Mouse (Mus musculus): ENCODE measurements at regions not wholly inside any gene's neighbourhood (a gene's known extent, or its start where the extent isn't known, plus 50 kb on each side); places are given as distances from the start of the nearest gene placed in this dataset.

DNA sequence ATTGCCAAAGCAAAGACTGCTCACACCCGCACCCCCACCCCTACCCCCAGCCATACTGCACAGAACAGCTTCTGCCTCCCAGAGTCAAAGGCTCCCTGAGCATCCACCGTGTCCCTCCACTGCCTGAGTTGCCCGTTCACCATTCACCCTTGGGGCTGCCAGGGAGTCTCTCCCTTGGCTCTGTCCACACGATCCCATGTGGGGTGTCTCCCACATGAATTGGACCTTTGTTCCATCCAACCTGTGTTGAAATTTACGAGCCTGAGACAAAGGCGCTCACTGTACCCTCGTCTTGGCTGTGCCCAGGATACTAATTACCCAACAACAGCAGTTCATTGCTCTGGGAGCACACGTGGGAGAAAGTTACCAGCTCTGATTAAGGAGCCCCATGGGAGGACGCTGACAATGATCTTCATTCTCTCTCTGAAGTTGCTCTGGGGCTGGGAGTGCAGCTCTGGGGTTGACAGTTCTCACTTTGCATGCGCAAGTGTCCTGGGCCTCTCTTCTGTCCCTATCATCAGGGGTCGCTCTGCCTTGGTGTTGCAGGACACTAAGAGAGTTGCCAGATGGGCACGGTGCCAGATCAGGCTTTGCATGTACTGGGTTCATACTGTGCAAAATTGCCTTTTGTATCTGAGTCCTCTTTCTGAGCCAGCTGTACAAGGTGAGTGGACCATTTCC lies 178.3 kb upstream of the Rgma start:
- peak; percentile 10 for DNase-seq (ENCODE audit: low read depth)

DNA sequence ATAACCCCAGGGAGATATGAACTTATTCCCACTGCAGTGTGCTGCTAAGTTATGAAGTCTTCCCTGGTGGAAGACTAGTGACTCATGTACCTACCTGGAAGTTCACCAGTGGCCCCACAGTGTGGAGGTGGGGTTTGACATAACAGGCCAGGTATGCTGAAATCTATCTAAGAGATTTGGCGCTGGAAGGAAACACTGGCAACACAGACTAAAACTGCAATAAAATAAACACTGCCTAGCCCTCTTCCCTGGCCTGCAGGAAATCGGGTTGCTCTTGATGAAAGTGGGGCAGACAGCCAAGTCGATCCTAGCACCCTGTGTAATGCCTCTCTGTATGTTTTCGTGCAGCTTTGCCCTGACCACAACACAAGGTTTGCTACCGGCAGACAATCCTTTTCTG lies 177.2 kb upstream of the Rgma start:
- DNase-seq (ENCODE audit: low read depth): peak; percentile 14

DNA sequence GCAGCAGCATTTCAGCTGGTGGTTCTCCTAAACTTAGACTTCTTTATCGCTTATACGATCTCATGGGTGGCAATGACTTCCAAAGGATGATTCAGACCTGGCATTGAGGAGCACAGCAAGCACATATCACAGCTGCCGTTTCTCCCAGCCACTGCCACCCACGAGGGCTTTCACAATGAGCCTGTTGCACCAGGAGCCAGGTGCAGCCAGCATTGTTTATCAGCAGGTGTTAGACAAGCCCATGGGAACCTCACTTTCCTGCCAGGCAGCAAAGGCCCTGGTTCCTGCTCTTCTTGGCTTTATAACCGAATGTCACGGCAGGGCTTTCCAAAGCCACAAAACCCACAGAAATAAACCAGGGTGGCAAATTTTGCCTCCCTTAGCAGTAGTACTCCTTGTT lies 175.3 kb upstream of the Rgma start:
- DNase-seq (ENCODE audit: low read depth): no peak

DNA sequence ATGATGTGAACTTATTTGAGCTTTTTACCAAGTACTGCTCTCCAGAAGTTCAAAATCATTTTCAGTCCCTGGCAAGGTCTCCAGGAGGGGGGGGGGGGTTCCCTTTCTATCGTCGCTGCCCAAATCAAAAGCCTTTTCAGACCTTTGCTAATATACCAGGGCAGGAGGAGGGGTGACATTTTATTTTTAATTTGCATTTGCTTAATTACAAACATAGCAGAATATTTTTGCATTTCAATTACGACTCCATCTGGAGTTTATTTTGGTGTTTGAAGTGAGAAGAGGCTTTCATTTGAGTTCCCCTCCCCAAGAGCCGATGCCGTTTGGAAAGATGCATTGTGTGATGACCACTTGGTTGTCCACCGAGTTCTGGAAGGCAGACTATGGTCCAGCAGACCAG lies 174.0 kb upstream of the Rgma start:
- DNase-seq (ENCODE audit: low read depth): no peak

DNA sequence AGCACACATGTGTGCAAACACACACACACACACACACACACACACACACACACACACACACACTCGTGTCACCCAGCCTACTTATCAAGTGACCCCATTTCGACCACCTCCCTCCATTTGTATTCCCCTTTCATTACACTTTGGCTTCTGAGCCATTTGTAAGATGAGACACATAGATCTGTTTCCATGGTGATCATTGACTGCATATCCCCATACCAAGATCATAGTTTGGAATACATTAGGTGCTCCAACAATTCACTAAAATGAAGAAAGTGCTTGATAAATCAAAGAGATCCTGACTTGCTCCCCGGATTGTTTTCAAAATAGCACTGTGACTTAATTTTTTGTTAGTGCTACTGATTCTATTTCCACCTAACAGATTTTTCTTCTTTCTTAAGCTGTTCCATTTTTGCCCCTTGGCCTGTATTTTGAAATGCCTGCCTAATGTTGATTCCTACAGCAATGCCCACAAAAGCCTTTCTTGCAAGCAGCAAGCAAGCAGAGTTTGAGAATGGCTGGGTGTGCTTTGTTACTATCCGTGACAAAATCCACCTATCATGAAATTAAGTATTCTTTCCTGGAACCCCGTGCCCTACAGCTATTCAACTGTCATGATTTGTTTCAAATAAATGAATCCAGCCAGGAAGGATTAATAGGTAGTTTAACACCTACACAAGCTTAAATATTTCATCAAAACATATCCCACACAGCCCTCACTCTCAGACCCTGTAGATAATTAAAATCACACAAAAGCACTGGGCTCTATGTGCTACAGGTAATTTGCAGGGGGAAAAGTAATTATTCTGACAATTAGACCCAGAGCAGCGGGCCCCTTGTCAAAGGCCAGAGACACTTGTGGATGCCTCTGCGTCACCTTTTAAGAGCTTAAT lies 168.1 kb upstream of the Rgma start:
- DNase-seq (ENCODE audit: low read depth): no peak

DNA sequence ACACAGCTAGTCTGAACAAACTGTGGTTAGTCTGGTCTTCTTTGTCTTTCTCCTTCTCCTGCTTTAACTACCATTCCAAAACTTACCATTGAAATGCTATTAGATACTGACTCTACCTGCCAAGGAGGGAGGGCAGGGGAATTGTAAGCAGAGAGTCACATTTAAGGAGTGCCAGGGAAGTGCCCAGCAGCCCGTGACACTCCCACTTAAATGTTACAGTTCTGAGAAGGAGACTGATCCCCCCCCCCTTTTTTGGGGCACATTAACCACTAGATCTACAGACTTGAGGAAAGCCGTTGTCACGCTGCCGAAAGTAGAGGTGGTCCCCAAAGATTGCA lies 166.9 kb upstream of the Rgma start:
- DNase-seq (ENCODE audit: low read depth): no peak

DNA sequence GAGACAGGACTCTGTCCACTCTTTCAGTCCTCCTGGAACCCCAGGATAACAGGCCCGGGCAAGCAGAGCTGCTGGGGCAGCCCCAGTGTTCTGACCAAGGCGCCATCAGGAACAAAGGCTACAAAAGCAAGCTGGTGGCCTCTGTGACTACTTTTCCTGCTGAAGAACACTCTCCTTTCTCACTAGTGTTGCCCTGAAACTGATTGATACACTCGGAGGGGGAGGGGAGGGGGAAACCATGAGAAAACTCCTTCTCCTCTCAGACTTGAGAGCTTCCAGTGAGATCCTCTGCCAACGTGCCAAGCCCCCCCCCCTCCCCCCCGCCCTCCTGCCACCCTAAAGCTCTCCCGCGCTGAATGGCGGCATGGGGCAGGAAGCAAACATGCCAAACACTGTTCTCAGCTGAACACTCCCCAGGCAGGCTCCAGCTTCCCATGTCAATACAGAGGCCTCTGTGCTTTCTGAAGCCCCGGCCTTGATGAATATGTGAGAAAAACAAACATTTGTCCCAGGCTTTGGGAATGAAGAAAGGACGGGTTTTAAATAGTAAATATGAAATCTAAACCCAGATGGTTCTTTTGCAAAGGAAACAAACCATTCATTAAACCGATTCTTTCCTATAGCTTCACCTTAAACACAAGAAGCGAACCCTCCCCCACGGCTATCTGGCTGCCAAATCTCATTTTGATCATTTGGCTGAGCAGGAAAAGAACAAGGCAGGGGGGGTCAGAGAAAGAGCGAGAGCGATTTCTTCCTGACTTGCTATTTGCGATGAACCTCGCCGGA lies 166.3 kb upstream of the Rgma start:
- no peak for DNase-seq (ENCODE audit: low read depth)

DNA sequence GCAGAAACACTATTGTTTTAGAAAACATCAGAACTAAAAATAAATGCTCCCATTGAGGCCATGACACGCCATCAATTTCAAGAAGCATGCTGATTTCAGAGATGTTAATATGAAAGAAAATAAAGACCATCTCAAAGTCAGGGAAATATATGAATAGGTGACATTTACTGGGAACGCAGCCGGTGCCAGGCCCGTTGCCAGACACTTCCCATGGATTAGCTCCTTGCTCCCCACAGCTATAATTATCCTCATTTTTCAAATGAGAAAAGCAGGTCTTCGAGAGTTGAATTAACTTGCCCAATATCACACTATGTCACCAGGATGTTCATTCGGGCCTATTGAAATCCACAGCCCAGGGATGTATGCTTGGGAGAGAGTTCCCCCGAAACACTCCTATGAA lies 165.2 kb upstream of the Rgma start:
- no peak for DNase-seq (ENCODE audit: low read depth)

DNA sequence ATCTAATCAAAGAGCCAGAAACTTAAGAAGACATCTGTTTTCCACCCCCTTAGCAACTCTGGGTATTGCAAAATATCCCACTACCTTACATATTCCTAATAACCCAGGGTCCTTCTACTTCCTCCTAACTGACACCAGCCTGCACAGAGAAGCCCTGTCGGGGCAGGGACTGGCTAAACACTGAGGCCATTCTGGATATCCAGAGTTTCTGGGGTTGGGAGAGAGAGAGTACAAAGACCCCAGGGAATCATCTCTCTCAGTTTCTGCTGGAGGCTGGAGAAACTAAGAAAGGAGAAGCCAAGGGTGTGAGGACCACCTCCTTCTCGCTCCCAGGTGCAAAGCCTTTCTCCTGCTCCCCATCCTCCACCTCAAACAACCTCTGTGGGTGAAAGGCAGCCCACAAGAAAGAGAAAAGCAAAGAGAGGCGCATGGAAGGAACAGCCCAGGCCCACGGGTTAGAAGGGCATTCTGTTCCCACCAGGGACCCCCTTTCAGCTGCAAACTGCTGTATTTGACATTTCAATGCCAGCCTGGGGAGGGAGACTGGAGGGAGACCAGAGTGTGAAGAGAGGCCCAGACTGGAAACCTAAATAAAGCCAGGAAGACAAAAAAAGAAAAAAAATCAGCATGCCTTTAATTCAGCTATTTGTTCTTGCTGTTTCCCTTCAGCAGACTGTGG lies 152.9 kb upstream of the Rgma start:
- no peak for DNase-seq (ENCODE audit: low read depth)

DNA sequence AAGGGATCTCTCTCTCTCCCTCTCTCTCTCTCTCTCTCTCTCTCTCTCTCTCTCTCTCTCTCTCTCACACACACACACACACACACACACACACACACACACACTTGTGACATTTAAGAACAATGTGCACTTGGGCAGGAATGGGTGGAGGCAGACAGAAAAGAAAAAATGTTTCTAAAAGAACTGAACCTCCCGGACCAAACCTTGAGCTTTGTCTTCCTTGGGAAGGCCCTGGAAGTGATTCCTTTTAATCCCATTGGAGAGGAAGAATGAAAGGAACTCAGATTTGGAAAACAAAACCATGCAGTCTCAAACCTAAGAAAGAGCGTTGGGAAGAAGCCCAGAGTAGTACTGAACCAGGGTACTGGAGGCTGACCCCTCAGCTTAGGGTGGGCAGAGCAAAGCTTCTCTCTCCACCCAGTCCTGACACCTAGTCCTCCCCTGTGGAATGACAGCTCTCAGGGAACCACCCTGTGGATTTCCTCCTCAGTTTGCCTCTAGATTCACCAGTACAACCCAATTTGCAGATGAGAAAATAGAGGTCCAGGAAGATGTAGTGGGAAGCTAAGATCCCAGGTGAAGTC lies 152.3 kb upstream of the Rgma start:
- DNase-seq (ENCODE audit: low read depth): no peak

DNA sequence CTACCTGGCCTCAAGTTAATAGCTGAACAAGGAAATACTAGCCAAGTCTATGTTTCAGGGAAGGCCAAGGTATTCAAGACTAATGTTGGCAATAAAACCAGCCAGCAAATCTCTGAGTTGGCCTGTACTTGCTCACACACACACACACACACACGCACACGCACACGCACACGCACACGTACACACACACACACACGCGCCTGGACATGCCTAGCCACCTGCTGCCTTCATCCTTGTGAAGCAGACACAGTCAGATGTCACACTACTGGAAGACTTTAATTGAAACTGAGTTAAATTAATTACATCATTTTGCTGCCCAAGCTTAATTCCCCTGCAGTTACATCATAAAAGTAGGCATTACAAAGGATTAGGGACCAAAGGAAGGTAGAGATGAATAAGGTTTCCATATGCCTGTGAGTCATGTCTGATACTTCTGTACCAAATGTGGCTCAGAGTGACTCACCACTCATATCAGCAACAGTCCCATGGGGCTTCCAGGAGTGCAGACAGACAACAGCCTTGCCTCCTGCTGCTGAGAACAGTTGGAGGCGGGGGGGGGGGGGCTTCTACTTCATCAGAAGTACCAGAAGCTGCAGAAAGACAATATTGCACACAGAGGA lies 141.7 kb upstream of the Rgma start:
- peak; percentile 56 for DNase-seq (ENCODE audit: low read depth)

DNA sequence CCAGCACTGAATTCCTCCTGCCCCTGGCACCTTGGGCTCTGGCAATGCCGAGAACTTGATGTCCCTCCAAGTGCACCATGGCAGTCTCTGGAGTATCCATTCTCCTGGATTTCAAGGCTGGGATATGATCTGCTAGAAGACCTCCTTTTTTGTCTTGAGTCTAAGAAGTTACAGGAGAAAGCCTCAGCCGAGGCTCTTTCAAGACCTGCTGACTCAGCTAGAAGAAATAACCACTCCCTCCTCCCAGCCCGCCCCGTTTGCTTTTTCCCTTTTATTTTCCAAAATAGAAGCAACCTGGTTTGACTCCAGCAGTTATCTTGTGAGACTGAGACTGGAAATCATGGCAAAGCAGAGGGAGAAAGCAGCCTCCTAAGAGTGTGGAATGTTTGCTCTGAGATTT lies 136.8 kb upstream of the Rgma start:
- DNase-seq (ENCODE audit: low read depth): no peak

DNA sequence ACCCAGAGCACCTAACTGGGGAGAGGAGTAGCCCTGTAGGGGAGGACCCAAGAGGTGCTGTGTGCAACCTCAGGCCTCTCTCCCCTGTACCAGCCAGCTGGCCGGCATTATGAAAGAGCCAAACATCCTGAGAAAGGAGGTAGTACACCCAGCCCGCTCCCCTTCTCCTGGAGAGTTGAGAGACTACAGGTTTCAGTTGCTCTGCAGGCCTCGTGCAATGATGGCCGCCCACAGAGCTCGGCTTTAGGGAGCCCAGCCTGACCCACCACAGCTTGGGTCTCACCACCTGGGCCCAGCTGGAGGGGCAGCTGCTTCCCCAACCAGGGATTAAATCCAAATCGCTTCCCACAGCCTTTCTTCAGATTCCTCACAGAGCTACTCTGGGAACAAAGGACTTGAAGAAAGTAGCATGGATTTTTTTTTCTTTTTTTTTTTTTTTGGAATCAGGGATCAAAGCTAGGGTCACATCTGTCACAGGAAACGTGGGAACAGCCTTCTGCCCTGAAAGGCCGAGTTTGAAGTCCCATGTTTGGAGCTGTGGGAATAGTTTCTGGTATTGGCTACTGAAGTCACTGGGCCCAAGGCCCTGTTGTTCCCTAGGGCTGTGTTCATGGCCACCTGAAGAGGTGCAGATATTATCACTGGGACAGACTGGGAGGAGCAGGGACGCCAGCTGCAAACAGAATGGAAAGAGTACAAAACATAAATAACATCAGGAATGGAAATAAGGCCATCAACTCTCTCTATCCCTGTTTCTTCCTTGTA lies 131.5 kb upstream of the Rgma start:
- no peak for DNase-seq (ENCODE audit: low read depth)

DNA sequence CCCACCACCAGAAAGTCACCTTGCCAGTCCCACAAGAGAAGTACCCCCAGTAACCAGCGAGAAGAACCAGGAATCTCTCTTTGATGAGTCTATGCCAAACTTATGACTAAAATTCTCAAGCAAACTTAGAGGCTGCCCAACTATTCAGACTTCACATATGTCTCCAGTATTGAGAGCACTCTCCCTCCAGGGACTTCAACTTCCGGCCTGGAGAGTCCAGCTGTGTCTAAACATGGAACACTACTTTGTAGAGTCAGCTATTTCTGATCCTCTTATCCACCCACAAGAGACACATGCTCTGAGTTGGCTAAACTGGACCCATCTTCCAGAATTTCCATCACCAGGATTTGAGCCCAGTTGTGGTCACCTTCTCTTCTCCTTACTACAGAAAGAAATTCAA lies 129.9 kb upstream of the Rgma start:
- peak; percentile 29 for DNase-seq (ENCODE audit: low read depth)

DNA sequence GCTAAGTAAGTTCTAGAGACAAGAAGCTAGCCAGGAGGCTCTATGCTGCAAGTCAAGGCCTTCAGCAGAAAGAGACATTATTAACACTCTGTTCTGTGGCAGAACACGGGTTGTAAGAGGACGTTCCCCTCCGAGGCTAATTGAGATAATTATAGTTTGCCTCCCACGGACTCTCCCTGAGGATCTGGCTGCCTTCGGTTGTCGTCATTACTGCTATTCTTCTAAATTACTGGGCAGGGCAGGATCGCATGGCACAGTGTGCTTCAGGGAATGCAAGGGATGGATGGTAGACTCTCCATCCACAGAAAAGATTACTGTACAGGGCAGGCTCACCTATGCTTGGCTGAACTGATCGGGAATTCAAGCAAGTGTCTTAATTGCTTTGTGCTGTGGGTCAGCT lies 124.7 kb upstream of the Rgma start:
- DNase-seq (ENCODE audit: low read depth): no peak

DNA sequence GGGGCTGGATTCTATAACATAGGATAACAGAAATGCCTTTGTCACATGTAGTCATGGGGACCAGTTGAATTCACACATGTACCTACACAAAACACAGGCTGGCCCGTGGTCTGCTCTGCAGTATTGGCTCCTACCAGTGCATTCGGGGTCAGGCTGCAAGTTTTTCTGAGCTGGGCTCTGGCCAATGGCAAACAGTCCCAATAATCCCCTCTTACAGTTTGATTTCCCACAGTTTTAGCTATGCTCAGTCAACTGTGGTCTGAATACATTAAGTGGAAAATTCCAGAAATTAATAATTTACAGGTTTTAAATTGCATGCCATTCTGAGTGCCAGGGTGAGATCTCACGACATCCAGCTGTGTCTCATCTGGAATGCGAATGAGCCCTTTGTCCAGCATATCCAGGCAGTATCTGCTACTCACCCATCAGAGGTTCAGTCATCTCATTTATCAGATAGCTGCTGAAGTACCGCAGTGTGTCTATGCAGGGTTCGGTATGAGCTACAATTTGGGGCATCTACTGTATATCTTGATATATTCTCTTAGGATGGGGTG lies 124.0 kb upstream of the Rgma start:
- no peak for DNase-seq (ENCODE audit: low read depth)

DNA sequence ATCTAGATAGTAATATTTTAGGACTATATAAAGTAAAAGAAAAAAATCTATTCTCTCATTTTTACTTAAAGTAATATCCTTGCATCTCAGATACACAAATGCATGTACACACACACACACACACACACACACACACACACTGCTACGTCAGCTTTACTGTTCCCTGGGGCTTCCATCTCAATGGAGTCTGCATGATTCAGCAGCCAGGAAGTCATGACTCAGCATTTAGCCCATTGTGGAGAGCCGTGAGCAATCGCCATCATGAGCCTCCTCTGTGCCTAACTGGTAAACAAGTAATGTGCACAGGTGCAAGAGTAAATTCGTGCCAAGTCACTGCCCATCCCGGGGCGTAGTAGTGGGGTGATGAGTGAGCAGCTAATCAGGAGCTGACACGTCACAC lies 120.3 kb upstream of the Rgma start:
- DNase-seq (ENCODE audit: low read depth): peak; percentile 35

DNA sequence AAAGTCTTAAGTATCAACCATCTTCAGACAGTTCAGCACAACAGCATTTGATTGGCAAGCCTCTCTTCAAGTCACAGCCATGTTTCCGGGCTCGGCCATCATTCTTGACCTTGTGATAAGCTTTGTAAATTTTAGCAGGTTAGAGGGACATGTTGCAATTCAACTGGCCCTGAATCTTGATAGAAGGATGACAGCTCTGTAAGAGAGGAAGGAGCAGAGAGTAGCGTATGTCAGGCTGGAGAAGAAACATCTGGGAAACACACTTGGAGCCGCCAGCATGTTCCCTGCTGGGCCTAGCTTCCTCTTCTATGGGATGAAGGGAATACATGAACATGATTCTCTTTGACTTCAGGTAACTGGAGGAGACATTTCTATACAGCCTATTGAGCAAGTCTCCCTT lies 115.2 kb upstream of the Rgma start:
- DNase-seq (ENCODE audit: low read depth): no peak

DNA sequence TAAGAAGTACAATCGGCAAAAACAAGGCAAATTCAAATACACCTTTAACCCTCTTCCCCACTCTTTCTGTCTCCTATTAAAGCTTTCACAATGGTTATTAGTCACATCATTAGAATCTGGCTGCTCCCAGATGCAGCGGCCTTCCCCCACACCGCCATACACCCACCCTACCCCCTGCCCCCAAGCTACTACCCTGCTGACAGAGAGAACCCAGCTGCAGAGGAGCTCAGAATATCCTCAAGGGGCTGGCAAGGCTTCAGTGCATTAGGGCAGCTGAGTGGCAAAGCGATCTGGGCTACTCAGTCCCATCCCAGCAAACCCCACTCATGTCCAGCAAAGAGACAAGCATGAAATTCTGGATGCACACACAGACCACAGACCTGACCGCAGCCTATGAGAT lies 113.6 kb upstream of the Rgma start:
- DNase-seq (ENCODE audit: low read depth): peak; percentile 22

DNA sequence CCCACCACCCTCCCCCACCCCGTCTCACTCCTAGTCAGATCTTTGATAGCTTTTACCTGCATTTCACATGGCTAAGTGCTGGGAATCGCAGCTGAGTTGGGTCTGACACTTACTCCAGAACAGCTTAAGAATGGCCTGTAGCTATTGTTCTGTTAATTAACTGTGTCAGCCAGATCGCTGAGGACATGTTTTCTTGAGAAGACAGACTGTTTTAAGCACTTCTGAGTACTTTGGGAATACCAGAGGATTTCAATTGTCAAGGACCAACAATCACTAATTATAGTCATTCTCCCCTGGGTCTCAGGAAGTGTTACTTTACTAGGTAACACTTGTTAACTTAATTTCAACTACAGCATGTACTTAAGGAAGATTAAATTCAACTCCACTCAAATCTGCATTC lies 112.8 kb upstream of the Rgma start:
- no peak for DNase-seq (ENCODE audit: low read depth)

DNA sequence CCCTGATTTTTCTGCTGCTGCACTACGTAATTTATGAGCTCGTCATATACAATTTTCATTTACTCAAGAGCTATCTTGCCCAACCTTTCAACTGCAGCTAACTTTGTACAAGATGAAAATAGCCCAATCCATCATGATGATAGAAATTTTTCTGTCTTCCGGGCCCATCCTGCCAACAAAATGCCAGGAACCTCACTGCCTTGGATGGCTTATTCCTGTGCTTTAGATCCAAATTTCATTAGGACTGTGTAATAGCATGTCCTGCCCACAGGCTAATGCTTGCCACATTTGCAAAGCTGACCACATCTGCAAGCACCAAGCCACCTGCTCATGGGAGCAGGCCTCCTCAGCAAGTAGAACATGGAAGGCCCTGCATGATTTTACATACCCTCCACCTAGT lies 105.7 kb upstream of the Rgma start:
- peak; percentile 59 for DNase-seq (ENCODE audit: low read depth)

All from NIH3T3 (cell line).